Mouse (Mus musculus) adrenal gland, postnatal 4 days (tissue): ENCODE measurements at regions not wholly inside any gene's neighbourhood (a gene's known extent, or its start where the extent isn't known, plus 50 kb on each side); places are given as distances from the start of the nearest gene placed in this dataset.

Experiments used
- DNase-seq, 2 experiments: peaks; one replicate each; pipeline ENCODE4 v3.0.0; 2021 to 2022; ENCODE audit warnings: low spot score in 2 of 2, mixed read lengths in 2 of 2

- no peak for DNase-seq
Measured at GRCm38 (mm10) chr4:152953237-152953974, 475.7 kb upstream of the Kcnab2 start.

- DNase-seq: no peak
Measured at GRCm38 (mm10) chr4:152948956-152949355, 471.3 kb upstream of the Kcnab2 start.

GRCm38 (mm10) chr4:152941159-152941558 is 463.5 kb upstream of the Kcnab2 start:
- DNase-seq: no peak

- no peak for DNase-seq
Measured at GRCm38 (mm10) chr4:152936614-152937013, 458.9 kb upstream of the Kcnab2 start.

- DNase-seq: no peak
Measured at GRCm38 (mm10) chr4:152935484-152935883, 457.8 kb upstream of the Kcnab2 start.

- no peak for DNase-seq
Measured at GRCm38 (mm10) chr4:152928422-152928985, 450.8 kb upstream of the Kcnab2 start.

- DNase-seq: no peak
Measured at GRCm38 (mm10) chr4:152920261-152920660, 442.6 kb upstream of the Kcnab2 start.

- no peak for DNase-seq
Measured at GRCm38 (mm10) chr4:152919851-152920250, 442.2 kb upstream of the Kcnab2 start.

GRCm38 (mm10) chr4:152916576-152916975 is 438.9 kb upstream of the Kcnab2 start:
- DNase-seq: no peak

- DNase-seq: no peak
Measured at GRCm38 (mm10) chr4:152913497-152913896, 435.8 kb upstream of the Kcnab2 start.

- no peak for DNase-seq
Measured at GRCm38 (mm10) chr4:152912846-152913245, 435.2 kb upstream of the Kcnab2 start.

GRCm38 (mm10) chr4:152908235-152908634 is 430.6 kb upstream of the Kcnab2 start:
- DNase-seq: no peak

GRCm38 (mm10) chr4:152902851-152903250 is 425.2 kb upstream of the Kcnab2 start:
- no peak for DNase-seq

- DNase-seq: no peak
Measured at GRCm38 (mm10) chr4:152900049-152900448, 422.4 kb upstream of the Kcnab2 start.

GRCm38 (mm10) chr4:152895076-152895475 is 417.4 kb upstream of the Kcnab2 start:
- no peak for DNase-seq

- DNase-seq: no peak
Measured at GRCm38 (mm10) chr4:152892997-152893396, 415.3 kb upstream of the Kcnab2 start.

GRCm38 (mm10) chr4:152889211-152889610 is 411.5 kb upstream of the Kcnab2 start:
- no peak for DNase-seq

- no peak for DNase-seq
Measured at GRCm38 (mm10) chr4:152888306-152888705, 410.6 kb upstream of the Kcnab2 start.

- DNase-seq: no peak
Measured at GRCm38 (mm10) chr4:152886773-152887172, 409.1 kb upstream of the Kcnab2 start.

GRCm38 (mm10) chr4:152881433-152881930 is 403.8 kb upstream of the Kcnab2 start:
- DNase-seq: no peak

- DNase-seq: no peak
Measured at GRCm38 (mm10) chr4:152880368-152880767, 402.7 kb upstream of the Kcnab2 start.

- DNase-seq: no peak
Measured at GRCm38 (mm10) chr4:152878941-152879340, 401.3 kb upstream of the Kcnab2 start.

- no peak for DNase-seq
Measured at GRCm38 (mm10) chr4:152878401-152878800, 400.7 kb upstream of the Kcnab2 start.
